Comparison of ENCODE assay signal across 26 mouse cellular contexts in genomic region chr19:60382661-60383060, GRCm38 (mm10).
A peak's percentile ranks its signal among the peaks of the same experiment; 100 is the strongest.
DNase-seq lines count a peak whose midpoint lies in the region; ATAC-seq lines count a peak whose summit lies in the region.
"Had no signal": no experiment of that assay in that cellular context is flagged by ENCODE, and none has a peak within 500 bp of the region (broad histone marks: within the 10 kb centered on the region; RNA-seq: fewer than 3 reads in every experiment).

No protein-coding gene starts in this region.

- no peaks in the 10 kb centered on the region for H3K36me3 ChIP-seq in embryonic facial prominence, embryonic 11.5 days (replicated peaks; ENCODE audit: control insufficient read depth, insufficient read depth, low read depth, low read length)
- H3K36me3 ChIP-seq in midbrain, embryonic 10.5 days = no peaks in the 10 kb centered on the region
- H3K36me3 ChIP-seq: forebrain, embryonic 10.5 days; G1E; heart, embryonic 12.5 days; heart, embryonic 15.5 days; hindbrain, embryonic 10.5 days; hindbrain, embryonic 13.5 days had no signal

- no peak overlapping the region for H3K4me3 ChIP-seq in embryonic facial prominence, embryonic 11.5 days (ENCODE audit: low read depth, low read length)
- no peak overlapping the region for H3K4me3 ChIP-seq in midbrain, embryonic 10.5 days
- H3K4me3 ChIP-seq: forebrain, embryonic 10.5 days; forebrain, embryonic 13.5 days; heart, embryonic 12.5 days; heart, embryonic 15.5 days; hindbrain, embryonic 10.5 days; hindbrain, embryonic 13.5 days had no signal

- H3K9me3 ChIP-seq in embryonic facial prominence, embryonic 11.5 days (replicated peaks; ENCODE audit: control insufficient read depth, low read length) = no peaks in the 10 kb centered on the region
- H3K9me3 ChIP-seq in midbrain, embryonic 10.5 days (replicated peaks) = no peaks in the 10 kb centered on the region
- H3K9me3 ChIP-seq: forebrain, embryonic 10.5 days; forebrain, embryonic 13.5 days; G1E; heart, embryonic 12.5 days; heart, embryonic 15.5 days; hindbrain, embryonic 10.5 days; hindbrain, embryonic 13.5 days had no signal

- H3K4me2 ChIP-seq in embryonic facial prominence, embryonic 11.5 days (ENCODE audit: low read depth, low read length) = no peak overlapping the region
- H3K4me2 ChIP-seq: forebrain, embryonic 13.5 days; heart, embryonic 12.5 days; heart, embryonic 15.5 days; hindbrain, embryonic 13.5 days had no signal

- peak; percentile 25 for DNase-seq in embryo, embryonic 10 days (ENCODE audit: low spot score)
- no peak for DNase-seq in embryo, embryonic 11 days
- peak; percentile 23 for DNase-seq in embryo, embryonic 10.5 days (ENCODE audit: low spot score)
- DNase-seq in embryonic facial prominence, embryonic 11.5 days (ENCODE audit: low spot score) = peak; percentile 64
- DNase-seq in midbrain, embryonic 10.5 days (ENCODE audit: low spot score) = no peak
- no peak for DNase-seq in thymus, postnatal 25 days
- DNase-seq: adrenal gland, postnatal 10 days; adrenal gland, postnatal 36 days; cerebellum, adult 18-20 months; cerebellum, adult 9-10 months; cerebellum, postnatal 14 days; forebrain, postnatal 0 days; gastrocnemius, postnatal 25 days; heart, adult 18-20 months; heart, postnatal 10 days; heart, postnatal 36 days had no signal

- H3K27ac ChIP-seq in embryonic facial prominence, embryonic 11.5 days (replicated peaks; ENCODE audit: low read depth, low read length) = no peak overlapping the region
- H3K27ac ChIP-seq in midbrain, embryonic 10.5 days (replicated peaks) = no peak overlapping the region
- H3K27ac ChIP-seq: forebrain, embryonic 10.5 days; forebrain, embryonic 13.5 days; heart, embryonic 15.5 days; hindbrain, embryonic 10.5 days; hindbrain, embryonic 13.5 days had no signal

- H3K9ac ChIP-seq in embryonic facial prominence, embryonic 11.5 days (replicated peaks; ENCODE audit: low read length) = no peak overlapping the region
- H3K9ac ChIP-seq: forebrain, embryonic 13.5 days; forebrain, postnatal 0 days; heart, embryonic 12.5 days; heart, embryonic 15.5 days; hindbrain, embryonic 13.5 days had no signal

- ATAC-seq in embryonic facial prominence, embryonic 11.5 days (replicated peaks; ENCODE audit: insufficient number of reproducible peaks, low FRiP score, low TSS enrichment, low read depth) = no peak
- ATAC-seq: forebrain, embryonic 13.5 days; forebrain, postnatal 0 days; intestine, postnatal 0 days; Patski had no signal

- no peaks in the 10 kb centered on the region for H3K27me3 ChIP-seq in embryonic facial prominence, embryonic 11.5 days (ENCODE audit: control insufficient read depth, insufficient read depth, low read length)
- no peaks in the 10 kb centered on the region for H3K27me3 ChIP-seq in midbrain, embryonic 10.5 days (ENCODE audit: low read depth, poor library complexity, severe bottlenecking)
- H3K27me3 ChIP-seq: CH12.LX; forebrain, embryonic 13.5 days; heart, embryonic 12.5 days; heart, embryonic 15.5 days; hindbrain, embryonic 13.5 days had no signal

- no peaks in the 10 kb centered on the region; the same call in 1 of the 2 replicates for H3K4me1 ChIP-seq in embryonic facial prominence, embryonic 11.5 days (ENCODE audit: control insufficient read depth, insufficient read depth, low read length)
- no peaks in the 10 kb centered on the region for H3K4me1 ChIP-seq in midbrain, embryonic 10.5 days
- H3K4me1 ChIP-seq: forebrain, embryonic 13.5 days; heart, embryonic 15.5 days; hindbrain, embryonic 10.5 days; hindbrain, embryonic 13.5 days had no signal

Comparison
In these comparisons a context has a peak if more than half of its experiments do, and no peak if none do; other contexts are left out.
1. DNase-seq: peak in embryo, embryonic 10 days (single experiment), embryo, embryonic 10.5 days (single experiment) and embryonic facial prominence, embryonic 11.5 days (single experiment); none in embryo, embryonic 11 days (single experiment), midbrain, embryonic 10.5 days (single experiment) and thymus, postnatal 25 days (single experiment).